Mouse (Mus musculus) layer of hippocampus, postnatal 10 days (tissue): ENCODE data around the gene Slc2a9. TPM values are rescaled to one million over a fixed set of nuclear protein-coding genes. Genes with fewer than 3 reads are reported as not detected.
A peak's percentile ranks its signal among the peaks of the same experiment; 100 is the strongest.

Experiments
- DNase-seq, 2 experiments: peaks; one replicate each; pipeline ENCODE4 v3.0.0; 2021; ENCODE audit warnings: low spot score in 2 of 2
- total RNA-seq, 2 experiments: library from RNA; stranded (reverse); gene quantifications; 2 replicates each; pipeline ENCODE4 v1.2.3; 2021

The Slc2a9 gene
- total RNA-seq, 2 experiments from 2014 or later: 3.1 to 3.3 TPM

DNA sequence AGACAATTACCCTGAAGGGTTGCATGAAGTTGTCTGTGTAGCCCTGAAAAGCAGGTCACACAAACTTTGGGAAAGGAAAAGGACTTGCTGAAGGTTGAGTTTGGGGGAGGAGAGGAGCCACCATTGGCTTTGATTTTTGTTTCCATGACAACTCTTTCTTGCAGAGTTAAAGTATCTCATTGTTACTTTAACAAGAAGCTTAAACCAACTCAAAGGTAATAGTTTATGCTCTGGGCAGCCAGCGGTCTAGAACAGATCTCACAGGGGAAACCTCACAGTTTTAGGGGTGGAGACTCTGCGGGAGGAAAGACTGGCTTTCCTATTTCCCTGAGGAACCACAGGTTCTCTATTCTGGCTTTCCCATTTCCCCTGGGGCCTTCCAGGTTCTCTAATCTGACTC is 114.1 kb downstream of the Slc2a9 start:
- DNase-seq: no peak

DNA sequence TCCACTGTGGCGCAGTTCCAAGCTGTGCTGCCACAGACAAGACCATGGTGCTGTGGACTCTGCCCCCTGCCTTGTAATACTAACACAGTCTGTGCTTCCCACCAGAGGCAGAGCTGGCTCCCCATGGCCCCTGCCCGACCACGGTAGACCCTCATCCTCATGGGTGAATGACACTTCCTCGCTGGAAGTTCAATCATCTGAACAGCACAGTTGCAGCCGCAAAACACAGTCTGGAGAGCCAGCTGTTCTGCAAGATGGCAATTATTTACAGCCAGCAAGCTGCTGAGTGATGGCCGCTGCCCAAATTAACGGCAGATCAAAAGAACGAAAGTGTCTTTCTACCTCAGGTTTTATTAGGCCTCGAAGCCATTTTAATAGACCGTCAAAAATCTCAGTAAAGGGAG is 114.5 kb downstream of the Slc2a9 start:
- DNase-seq: peak; percentile 67 to 70

DNA sequence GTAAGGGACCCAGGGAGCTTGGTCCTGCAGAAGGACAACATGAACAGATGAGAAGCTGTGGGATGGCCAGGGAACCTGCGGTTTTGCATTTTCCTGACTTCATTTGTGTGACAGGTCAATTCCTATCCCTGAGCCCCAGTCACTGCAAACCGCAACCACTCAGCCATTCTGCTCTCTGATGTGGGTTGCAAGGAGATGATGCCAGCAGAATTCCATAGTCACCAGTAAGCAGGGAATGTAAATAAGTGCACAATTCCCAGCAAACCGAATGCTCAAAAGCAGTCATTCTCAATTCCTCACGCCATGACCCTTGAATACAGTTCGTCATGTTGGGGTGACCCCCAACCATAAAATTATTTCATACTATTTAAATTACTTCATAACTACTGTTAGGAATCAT is 123.0 kb downstream of the Slc2a9 start:
- no peak for DNase-seq

DNA sequence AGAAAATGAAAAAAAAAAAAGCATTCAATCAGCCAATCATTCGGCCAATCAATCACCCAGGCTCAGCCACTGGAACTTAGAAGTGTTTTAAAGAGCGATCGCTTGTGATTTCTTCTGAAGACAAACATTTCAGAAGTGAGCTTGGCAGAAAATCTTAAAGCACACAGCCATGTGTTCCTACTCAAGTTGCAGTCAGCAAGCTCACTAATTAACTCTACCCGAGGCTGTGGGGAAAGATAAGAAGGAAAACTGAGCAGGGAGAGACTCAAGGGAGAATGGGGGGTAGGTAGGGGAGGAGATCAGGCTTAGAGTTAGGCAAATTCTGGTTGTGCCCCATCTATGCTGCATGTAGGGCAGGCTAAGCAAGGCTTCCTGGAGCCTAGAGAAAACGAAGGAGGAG is 130.6 kb downstream of the Slc2a9 start:
- no peak for DNase-seq

DNA sequence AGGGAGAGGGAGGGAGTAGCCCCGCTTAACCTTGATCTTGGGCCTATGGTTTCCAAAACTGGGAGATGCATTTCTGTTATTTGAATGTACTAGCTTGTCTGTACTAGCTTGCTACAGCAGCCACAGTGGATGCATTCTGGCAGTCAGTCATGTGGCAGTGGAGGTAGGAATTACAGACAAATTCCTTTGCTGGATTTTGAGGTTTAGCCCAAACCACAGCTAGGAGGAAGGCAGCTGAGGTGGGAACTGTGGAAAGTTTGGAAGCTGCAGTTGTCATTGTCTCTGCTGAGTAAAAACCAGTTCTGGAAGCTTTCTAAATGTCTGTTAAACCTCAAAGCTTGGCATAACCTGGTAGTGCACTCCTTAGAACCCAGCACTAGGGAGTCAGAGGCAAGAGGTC is 131.6 kb downstream of the Slc2a9 start:
- no peak for DNase-seq

DNA sequence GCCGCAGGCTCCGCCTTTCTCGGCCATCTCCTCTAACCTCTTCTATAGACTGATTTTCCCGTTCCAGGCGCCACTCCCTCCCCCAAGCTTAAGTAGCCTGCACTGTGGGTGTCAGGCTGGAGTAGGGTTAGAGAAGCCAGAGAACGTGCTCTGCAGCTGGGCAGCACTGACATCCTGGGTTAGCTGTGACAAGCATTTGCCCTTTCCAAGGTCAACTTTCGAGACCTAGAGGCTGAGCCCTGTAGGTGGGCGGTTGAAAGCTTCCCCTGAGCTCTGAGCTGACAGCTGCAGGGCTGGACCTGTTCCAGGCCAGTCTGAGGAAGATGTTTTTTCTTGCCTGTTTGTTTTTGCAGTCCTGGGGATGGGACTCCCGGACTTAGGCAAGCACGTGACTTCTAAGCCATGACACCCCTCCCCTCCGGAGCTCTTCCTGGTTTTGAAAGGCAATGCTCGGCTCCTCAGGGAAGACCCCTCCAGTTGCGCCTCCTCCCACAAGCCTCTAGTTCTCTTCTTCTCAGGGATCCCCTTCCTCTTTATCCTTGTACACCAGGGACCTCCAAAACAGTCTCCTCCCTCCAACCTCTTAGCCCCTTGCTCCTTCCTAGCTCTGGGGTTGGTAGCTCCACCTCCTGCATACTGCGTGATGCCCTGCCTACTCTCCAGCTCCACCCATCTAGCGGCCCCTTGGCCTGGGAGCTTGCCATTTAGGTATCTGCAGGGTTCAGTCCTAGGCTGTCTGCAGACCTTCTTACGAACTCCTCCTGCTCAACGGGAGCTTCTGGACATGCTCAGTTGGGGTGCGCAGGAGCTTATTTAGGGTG is 136.1 kb downstream of the Slc2a9 start:
- peak in 1 of 2 experiments; percentile 12 for DNase-seq

DNA sequence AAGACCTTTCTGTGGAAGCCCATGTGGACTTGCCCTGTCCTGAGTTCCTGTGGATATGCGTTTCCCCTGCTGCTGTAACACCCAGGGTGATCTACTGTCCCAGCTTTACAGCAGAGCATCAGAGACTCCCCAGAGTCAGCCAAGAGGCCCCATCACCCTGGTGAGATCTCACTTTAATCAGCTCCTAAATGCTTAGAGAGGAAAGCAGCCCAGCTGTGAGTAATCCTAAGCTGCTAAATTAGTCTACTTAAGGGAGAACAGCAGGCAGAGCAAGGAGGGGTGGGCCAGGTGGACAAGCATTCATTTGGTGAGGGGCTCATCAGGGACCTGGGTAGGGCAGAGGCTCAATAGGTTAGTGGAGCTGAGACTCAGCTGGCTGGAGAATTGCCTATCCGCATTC is 137.4 kb downstream of the Slc2a9 start:
- no peak for DNase-seq

DNA sequence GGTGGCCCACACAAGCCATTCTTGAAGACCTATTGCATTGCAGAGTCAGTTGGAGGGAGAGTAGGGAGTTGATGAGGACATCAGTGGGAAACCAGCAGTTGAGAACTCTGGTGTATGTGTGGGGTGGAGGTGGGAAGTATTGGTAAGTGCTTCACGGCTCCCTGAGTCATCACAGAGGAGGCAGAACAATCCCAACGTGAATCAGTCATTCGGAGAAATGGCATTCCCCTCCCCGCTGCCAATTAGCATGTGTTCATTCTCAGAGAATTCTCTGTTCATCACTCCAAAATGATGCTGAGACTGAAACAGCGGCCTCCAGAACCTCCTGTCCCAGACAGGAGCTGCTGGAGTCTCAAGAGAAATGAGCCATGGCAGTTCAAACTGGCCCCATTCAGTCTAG is 138.5 kb downstream of the Slc2a9 start:
- peak in 1 of 2 experiments; percentile 13 for DNase-seq

DNA sequence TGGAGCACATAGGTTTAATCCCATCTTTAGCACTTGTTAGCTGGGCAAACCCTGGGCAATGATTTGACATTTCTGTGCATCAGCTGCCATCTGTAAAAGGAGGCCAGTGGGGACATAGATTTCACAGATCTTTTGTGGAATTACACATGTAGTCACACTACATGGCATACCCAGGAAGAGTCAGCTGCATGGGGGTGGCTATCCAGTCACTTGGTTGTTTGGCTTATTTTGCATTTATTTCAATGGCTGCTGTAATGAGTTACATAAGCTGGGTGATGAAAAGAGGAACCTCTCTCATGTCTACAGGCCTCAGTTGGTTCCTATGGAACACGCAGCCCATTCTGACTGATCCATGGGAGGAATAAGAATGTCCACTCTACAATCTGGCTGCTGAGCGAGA is 143.2 kb downstream of the Slc2a9 start:
- DNase-seq: no peak

DNA sequence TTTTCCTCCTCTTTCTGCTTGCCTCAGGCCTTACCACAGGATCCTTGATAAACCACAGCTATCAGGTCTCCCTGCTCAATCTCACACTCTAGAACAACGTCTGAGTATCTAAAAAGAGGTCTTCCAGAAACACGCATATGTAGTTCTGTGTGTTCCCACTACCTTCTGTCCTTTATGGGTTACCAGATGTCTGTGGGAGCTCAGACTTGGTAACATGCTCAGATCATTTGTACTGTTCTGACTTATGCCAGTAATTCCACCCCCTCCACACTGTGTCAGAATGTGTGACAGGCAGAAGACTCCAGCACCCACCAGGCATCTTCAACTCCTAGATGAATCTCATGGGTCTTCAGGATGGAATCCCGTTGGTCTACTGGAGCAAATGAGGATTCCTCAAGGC is 146.0 kb downstream of the Slc2a9 start:
- no peak for DNase-seq

DNA sequence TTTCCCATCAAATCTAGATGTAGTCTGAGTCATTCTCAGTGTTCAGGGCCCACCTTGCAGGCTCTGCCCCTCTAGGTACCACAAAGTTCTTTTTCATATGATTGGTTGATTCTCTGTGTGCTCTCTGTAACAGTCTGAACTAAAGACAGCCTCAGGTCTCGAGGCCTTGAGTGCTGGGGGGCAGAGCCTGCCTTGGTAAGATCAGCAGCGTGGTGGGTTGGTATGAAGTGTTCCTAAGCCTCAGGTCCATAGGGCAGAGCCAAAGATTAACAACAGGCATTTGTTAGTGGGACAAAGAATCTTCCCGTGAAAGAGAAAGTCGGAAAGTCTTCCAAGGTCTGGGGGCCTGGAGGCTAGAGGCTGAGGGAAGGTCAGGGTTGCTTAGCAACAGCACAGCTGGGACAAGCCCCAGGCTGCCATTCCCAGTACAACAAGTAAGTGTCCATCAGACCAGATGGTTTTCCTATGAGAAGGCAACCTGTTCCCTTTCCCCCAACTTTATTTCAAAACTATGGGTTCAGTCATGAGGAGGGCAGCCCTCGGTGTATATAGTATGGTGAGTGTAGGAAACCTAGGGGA is 152.5 kb downstream of the Slc2a9 start:
- no peak for DNase-seq

DNA sequence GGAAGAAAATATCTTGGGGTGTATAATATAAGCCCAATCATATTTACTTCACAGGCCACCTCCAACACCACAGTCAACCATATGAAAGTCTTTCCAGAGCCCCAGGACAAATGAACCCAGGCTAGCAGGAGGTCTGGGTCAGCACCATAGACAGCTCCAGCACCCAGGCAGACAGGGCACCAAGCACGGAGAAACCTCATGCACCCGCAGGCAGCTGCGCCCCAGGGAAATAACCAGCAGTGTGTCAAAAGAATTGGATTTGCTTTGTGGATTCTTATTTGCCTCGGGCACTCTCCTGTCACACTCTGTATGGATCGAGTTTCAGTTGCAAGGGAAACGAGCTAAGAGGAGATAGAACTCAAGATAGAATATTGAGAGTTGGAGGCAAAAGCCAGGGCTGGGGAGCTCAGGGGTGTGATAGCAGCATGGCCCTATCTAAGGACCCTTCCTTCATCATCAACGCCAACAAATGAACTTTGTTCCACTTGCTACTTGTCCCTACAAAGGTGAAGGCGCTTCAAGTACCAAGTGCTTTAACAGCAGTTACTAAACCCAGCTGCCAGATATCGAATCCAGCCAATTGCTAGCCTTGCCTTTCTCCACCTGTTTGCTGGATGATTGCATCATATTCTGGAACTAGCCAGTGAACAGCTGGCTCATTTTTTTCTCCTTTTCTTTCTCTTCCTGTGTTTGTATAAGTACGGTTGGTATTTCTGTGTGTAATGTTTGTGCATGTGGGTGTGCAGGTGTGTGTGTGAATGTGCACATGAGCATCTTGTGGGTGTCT is 156.1 kb downstream of the Slc2a9 start:
- no peak for DNase-seq

DNA sequence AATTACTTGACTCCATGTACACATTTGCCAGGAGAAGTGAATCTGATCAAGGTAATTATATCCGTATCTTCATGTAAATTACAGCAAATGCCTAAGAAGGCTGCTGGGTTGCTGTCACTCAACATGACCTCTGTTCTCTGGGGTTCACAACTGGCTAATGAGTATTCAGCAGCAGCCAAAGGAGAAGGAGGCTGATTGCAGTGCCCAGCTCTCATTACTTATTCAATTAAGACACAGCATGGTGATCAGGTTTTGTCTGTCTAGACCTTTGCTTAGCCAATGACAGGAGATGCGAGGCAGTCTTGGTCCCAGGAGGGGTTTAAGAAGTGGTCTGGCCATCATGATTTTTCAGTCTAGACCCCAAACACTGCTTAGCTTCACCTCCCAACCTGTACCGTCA is 159.8 kb downstream of the Slc2a9 start:
- no peak for DNase-seq

DNA sequence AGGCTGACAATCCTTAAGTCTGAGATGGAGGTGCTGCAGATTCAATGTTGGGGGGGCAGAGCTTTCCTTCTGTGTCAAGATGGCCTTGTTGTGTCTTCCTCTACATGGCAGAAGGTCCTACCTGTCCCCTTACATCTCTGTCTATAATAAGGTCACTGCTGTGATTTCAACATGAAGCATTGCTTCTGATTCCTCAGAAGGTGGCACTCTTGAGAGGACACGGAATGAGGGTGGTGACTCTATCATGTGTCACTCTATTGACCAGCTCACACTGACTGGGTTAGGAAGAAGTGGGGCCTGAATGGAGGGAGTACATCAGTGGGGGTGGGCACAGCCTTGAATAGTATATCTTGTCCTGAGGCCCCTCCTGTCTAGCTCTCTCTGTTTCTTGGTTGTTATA is 168.4 kb downstream of the Slc2a9 start:
- DNase-seq: no peak

DNA sequence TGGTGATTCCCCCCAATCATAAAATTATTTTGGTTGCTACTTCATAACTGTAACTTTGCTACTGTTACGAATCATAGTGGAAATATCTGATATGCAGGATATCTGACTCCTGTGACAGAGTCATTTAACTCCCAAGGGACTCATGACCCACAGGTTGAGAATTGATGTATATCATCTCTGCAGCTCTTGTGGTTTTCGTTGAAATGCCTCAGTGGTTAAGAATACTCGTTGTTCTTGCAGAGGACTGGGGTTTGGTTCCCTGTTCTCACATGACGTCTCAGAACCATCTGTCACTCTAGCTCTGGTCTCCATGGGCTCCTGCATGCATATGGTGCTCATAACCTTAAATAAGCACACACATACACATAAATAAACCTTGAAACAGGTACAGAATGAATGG is 169.6 kb downstream of the Slc2a9 start:
- DNase-seq: no peak

DNA sequence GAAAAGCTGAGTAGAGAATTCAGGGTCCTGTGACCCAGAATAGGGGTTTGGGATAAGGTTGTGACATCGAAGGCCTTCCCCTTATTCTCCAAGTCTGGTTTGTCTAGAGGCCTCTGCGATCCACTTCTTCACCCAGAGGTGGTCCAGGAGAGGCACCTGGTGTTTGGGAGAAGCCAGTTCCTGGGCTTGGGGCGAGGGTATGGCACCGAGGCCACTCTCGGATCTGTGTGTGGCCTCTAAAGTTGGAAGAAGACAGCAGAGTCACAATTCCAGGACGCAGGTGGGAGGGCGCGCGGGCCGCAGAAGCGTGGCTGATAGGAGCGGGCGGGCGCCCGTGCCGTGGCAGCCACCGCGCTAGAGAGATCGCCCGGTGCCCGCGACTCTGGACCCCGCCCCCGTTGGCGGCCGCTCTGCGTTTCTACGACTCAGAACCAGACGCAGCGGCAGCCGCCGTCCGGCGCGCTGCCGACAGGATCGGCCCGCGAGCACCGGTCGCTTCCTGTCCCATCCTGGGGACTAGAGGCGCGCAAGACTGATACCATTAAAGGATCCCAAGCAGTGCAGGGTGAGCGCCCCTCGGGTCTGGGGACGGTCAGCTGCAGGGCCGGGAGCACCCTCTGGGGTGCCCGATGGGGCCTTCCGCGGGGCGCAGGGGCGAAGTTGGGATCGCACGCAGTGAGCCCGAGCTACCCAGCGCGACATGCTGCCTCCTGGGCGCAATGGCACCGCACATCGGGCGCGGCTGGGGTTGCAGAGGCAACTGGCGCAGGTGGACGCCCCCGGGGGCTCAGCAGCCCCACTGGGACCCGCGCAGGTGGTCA is 183.8 kb downstream of the Slc2a9 start, which contains the start of gene Drd5:
Gene Drd5, plus strand, starts transcription at position 402 of the 821 bp plus-strand sequence.
- DNase-seq: peak in 1 of 2 experiments; percentile 29

DNA sequence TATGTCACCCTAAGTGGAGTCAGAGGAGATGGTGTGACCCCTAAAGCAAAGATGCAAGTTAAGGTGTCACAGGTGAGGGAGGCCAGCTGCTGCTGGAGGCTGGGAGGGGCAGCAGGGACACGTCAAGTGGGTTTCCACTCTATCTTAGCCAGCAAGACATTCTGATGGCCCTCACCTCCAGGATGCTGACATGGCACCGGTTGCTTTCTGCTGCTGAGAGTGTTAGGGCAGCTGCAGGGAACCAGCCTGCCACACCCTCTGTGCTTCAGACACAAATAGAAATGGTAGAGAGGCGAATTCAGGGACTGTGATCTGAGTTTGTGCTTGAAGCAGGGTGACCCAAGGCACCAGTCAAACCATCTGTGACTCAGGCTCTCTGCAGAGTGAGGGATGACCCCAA is 193.1 kb downstream of the Slc2a9 start:
- no peak for DNase-seq

DNA sequence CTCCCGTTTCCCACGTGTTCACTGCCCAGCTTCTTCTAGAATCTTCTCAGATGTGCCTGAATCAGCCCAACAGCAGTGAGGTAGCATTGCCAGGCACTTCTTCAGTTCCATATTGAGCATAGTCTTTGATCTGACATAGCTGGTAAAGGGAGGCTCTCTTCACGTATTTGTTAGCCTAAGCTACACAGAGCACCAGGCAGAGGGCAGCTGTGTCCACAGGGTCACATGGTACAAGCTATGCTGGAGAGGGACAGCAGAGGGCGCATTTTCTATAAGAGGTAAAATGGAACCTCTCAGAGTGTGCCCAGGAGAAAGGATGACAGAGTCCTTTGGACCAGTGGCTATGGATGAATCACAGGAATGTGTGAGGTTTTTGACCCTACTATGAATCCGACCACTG is 194.1 kb downstream of the Slc2a9 start:
- DNase-seq: peak; percentile 64 to 68

DNA sequence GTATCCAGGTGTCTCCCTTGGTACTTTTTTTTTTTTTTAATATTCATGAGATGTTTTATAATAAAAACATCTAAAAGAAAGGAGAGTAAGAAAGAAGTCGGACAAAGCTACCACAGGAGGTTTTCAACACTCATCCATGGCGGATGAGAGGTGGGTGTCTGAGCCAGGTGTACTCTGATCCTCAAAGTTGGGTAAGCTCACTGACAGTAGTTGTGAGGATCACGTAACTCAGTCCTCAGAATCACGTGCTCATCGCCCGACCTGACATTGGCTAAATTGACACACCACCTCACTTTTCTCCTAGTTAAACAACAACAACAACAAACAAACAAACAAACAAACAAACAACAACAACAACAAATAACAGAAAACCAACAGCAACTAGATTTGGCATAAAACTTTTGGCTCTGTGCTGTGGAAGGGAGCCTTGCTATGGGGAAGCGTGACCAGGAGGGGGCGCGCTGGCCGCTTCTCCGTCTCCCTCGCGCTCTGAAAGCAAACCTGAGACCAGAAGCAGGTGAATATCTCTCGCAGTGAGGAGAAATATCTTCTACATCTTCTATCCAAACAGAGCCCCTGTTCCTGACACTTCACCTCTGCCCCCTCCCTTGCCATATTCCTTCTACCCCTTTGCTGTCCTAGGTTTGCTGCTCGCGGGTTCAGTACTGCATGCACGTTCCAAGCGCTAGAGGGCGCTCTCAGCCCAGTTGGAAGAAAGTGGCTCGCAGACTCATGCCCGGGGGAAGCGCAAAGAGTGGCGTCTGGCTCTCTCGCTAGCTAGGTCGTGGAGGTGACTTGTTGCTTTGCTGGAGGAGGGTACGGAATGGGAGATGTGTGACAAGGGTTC is 195.5 kb downstream of the Slc2a9 start:
- DNase-seq: peak; percentile 95 to 97

DNA sequence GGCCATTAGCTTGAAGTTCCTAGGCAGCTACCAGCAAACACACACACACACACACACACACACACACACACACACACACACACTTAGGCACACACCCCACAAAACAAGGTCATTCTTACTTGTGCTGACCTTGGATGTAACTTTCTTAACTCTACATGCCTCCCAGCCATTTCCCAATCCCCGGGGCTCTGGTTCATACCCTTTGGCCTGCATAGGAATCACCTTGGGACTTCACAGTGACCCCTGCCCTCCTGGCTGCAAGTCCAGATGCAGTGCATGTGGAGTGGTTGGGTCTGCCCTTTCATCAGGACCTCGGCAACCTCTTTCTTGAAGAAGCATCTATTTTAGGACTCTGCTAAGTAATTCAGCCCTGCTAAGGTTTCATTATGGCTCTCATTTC is 197.7 kb downstream of the Slc2a9 start:
- no peak for DNase-seq
